Mouse (Mus musculus) urinary bladder, postnatal 10 days (tissue): Measurements from ENCODE around the gene Crb3.
"Not testable (repeated sequence)": the region's sequence is repeated elsewhere in the genome, so short reads cannot be mapped to it uniquely, and the experiment has no call there.

Experiments
- DNase-seq: peaks from one replicate; pipeline ENCODE4 v3.0.0; 2022; ENCODE audit warnings: low spot score

The Crb3 gene

DNA sequence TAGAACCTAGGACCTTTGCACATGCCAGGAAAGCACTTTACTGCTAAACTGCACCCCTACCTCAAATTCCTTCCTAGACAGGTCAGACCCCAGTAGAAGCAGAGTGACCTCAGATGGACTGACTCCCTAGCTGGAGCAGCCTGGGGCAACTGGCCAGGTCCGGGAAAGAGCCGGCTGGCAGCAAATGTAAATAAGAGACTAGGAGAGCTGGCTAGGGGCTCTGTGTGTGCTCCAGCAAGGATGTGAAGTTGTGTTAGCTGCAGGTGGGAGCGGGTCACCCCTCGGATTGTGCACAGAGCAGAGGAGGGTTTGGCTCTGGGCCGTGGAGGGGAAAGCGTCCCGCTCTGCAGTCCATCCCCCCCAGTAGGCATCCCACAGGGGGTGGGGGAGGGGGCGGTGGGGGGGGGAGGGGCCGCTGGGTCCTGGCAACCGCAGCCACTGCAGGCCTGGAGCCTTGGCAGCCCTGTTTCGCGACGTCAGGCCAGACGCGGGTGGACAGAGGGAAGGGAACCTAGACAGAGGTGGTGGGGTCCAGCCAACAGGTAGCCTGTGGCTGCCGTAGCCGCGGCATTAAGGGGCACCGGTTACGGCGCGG is at the start of gene Crb3:
Gene Crb3 (plus strand): TSS at position 215 of the 595 bp plus-strand sequence.
- DNase-seq, result no peak

DNA sequence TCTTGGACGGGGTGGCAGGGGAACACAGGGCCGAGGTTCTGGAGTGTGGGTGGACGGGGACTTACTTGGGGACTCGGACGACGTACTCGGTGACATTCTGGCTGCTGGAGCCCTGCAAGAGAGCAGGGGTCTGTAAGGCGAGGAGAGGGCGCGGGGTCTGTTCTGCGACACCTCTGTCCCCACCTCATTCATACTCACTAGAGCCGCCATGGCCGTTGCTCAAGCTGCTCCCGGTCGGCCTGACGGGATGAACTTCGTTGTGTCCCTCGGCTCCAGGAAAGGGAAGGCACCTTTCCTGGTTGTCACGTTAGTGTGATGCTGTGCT is 48.0 kb upstream of the Crb3 start:
- DNase-seq, result no peak

DNA sequence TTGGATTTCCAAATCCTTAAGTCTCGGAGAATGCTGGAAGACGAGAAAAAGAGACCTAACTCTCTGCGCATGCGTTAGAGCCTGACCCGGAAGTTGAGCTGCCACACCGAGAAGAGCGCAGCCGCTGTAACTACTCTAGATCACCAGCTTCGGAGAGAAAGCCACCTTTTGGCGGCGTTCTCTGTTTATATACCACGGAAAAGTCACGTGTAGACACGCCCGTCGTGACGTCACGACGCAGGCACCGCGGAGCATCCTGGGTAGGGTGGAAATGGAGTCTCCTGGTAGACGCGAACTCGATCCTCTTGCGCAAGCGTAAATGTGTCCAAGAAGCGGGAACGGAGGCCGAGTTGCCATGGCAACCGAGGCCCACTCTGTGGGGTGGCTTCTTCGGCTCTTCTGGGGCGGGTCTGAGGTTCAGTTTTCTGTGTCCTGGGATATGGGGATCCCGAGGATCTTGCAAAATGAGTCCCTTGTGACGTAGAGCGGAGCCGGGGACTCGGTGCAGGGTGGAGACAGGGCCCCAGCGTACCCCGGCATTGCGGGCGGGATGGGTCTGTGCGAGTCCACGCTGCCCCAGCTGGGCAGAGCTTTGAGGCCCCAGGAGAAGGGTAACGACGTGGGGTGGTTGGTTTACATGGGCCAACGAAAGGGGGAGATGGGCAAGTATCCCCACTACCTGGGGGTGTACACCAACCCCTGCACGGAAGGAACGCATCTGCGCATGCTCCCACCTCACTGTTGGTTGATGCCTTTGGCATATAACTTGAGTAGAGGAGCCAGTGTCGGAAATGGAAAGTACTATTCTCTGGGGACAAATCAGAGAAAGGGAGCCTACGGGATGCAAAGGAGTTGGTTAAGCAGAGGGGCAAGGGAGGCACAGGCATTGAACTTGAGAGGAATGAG is 47.4 kb upstream of the Crb3 start, which contains the start of the genes Gtf2f1 and Gm17949:
Gene Gtf2f1 (minus strand): TSS at position 53 of the 906 bp plus-strand sequence.
Gene Gm17949 (plus strand): TSS at position 234 of the 906 bp plus-strand sequence.
- DNase-seq, result peak; percentile 68

DNA sequence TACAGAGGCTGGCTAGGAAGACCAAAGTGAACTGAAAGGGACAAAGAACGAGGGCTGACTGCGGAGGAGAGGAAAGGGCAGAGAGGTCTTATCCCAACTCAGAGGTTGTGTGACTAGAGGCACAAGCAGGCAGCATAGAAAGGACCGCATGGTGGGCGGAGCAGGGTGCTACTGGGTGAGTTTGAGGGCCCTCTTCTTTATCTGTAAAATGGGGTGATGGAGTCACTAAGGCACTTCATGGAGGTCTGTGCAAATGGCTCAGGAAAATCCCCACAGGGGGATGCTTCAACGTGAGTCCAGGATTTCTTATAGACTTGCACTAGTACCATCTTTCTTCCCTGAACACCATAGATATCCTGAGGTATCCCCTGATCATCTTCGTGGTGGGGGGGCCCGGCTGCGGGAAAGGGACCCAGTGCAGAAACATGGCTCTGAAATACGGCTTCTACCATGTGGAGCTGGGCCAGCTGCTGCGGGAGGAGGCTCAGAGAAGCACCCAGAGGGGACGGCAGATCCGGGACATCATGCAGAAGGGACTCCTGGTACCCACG is 46.6 kb upstream of the Crb3 start:
- DNase-seq, result no peak

- no peak for DNase-seq
Measured at GRCm38 (mm10) chr17:57019693-57020092, 39.2 kb upstream of the Crb3 start.

GRCm38 (mm10) chr17:57020960-57021359 is 37.9 kb upstream of the Crb3 start:
- DNase-seq, result no peak

DNA sequence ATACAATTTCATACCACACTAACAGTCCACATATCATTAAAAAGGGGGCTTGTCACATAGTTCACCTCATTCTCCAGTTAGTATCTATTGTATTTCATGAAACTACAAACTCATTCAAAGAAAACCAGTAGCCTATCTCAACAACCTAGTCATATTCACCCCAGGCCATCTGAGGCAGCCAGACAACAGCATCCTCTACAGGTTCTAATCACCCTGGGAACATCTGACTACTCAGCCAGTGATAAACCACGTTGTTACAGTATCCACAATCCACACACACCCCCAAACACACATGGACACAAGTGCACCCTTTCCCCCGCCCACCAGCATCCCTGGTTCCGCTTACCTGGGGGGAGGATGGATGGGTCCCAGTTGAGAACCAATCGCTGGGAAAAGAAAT is 31.4 kb upstream of the Crb3 start:
- DNase-seq, result no peak

DNA sequence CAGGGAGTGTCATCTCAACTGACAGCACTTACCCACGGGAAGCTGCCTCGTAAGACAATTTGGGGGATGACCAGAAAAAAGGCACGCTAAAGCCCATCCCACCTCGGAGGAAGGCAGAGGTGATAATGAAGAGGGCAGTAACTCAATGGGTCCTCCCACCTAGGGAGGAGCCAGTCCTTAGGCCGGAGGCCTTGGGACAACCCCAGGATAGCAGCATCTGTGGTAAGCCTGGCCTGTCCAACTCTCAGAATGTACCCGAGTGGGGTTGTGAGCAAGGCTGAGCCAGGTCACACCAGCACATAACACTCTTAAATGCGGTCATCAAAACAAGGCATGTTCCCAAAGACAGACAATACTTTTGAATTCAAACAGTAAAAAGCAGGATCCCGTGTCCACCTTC is 29.2 kb upstream of the Crb3 start:
- DNase-seq, result no peak

GRCm38 (mm10) chr17:57030931-57031660 is 27.8 kb upstream of the Crb3 start, which contains the start of gene Khsrp:
Khsrp (minus strand) TSS chr17:57031522.
- DNase-seq, result no peak

DNA sequence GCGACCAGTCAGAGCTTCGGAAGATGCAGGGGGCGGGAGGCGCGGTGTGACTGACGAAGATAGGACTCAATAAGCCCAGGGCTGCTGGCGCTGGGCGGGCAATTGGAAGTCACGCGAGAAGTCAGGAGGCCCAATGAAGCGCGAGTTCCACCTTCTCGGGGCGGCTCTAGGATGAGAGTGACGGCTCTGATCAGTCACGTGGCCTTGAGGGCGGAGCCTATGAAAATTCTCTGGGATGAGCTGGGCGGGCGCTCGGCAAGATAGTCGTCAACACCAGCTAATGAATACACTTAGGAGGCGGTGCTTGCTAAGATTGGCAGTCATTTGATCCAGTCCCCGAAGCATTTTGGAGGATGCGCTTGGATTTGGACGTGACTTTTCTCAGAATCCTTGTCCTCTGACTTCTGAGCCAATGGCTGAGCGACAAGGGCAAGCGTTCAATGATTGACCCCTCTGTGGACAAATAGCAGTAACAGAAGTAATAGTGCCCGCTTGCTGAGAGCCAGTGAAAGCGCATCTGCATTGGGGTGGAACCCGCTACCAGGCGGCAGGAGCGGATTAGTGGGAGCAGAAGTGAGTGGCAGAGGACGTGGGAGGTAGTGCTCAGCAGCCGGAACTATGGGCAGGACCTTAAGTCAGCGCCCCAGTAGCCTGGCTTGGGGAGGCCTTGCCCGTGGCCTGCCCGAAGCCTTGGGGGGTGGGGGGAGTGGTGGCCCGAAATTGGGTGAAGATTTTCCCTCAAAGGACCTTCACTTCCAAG is 27.1 kb upstream of the Crb3 start:
- DNase-seq, result peak; percentile 93

DNA sequence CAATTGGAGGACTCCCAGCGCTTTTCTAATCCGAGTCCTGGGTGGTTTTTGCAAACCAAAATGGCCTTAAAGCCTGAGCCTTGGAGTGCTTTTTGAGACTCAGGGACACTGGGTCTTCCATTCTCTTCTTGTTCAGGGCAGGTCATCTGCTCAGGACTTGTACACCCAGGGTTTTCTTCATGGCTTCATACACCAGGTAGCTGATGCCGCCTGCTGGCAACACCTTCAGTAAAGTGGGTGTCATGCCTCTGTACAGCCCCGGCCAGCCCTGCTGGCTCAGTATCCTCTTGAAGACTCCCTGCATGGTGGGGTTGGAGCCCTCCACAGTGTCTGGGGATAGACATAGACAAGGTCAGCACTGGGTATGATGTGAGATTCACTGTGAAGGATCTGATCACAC is 26.1 kb upstream of the Crb3 start:
- no peak for DNase-seq

GRCm38 (mm10) chr17:57038978-57039377 is 19.9 kb upstream of the Crb3 start:
- no peak for DNase-seq

- no peak for DNase-seq
Measured at GRCm38 (mm10) chr17:57041554-57041953, 17.4 kb upstream of the Crb3 start, which contains the start of gene Slc25a41. Slc25a41 (minus strand) TSS chr17:57041654.

GRCm38 (mm10) chr17:57047406-57047805 is 11.5 kb upstream of the Crb3 start:
- DNase-seq, result no peak

DNA sequence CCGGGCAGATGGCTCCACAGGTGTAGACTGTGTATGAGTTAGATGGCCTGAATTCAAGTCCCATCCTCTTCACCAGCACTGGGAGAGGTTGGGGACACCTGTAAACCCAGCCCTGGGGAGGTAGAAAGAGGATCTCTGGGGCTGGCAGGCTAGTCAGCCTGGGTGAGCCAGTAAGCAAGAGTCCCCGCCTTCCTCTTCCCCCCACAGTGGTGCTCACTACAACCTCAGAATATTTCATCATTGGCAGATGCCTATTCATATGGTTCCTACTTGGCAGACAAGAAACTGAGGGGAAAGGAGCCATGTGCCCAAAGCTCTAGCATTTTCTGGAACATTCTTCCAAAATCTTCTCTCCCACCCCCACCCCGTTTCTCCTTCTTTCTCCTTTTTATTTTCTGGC is 10.1 kb upstream of the Crb3 start:
- no peak for DNase-seq

DNA sequence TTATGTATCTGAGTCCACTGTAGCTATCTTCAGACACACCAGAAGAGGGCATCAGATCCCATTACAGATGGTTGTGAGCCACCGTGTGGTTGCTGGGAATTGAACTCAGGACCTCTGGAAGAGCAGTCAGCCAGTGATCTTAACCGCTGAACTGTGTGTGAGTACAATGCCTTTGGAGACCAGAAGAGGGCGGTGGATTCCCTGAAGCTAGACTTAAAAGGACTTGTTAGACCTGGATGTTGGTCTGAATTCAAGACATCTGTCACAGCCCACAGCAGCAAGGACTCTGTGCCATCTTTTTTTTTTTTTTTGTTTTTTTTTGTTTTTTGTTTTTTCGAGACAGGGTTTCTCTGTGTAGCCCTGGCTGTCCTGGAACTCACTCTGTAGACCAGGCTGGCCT is 7.2 kb upstream of the Crb3 start:
- DNase-seq, result not testable (repeated sequence)

GRCm38 (mm10) chr17:57056246-57056645 is 2.7 kb upstream of the Crb3 start:
- DNase-seq, result no peak

DNA sequence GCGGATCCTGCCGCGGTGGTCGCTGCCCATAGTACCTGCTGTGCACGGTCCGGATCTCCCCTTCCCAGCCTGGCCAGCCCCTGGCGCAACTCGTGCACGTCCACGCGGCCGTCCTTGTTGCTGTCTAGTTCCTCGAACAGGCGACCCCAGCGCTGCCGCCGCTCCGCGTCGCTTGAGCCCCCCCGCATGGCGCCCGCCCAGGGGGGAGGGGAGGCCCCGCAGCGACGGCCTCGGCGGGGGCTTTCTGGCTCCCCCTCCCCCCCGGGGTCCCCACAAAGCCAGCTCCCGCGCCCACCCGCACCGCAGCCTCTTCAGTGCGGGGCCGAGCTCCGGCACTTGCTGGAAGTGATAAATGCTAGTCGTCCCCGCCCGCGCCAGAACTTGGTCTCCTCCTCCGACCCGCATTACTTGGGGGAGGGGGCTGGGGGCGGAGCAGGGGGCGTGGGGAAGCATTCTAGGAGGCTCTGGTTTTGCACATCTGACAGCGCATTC is 627 bp downstream of the Crb3 start, which contains the start of gene Slc25a23:
Gene Slc25a23 (minus strand): TSS at position 378 of the 492 bp plus-strand sequence.
- no peak for DNase-seq

DNA sequence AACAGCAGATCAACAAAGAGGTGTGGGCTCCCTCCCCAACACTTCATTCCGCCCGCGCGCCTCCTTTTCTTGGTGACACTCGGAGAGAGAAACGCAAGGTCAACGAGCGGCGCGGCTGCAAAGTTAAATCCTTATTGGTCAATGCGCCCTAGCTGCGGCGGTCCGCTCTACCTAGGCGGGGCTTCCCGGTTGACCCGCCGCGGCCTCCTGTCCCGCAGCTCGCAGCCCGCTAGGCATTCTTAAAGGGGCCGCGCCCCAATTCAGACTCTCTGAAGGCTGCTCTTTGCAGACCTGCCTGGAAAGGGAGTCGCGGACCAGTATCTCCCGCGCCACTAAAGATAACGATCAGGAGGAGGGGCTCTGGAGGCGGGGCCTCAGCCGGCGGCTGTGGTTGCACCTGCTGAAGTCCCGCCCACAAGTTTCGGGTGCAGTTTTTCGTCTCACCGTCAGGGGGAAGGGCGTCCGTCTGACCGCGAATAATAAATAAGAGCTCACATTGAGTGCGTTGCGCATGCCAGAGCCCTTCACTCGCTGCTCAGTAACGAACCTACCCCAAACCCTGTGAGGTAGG is 1.4 kb downstream of the Crb3 start:
- DNase-seq, result peak; percentile 79

- no peak for DNase-seq
Measured at GRCm38 (mm10) chr17:57061069-57061468, 2.2 kb downstream of the Crb3 start.

- no peak for DNase-seq
Measured at GRCm38 (mm10) chr17:57062011-57062521, 3.2 kb downstream of the Crb3 start.
